Mouse (Mus musculus) testis, adult 2 months (tissue): ENCODE results near the gene Rbfox3. TPM values are rescaled to one million over a fixed set of nuclear protein-coding genes. Genes with fewer than 3 reads are reported as not detected.

Source experiments
- H3K27ac ChIP-seq: fragments of 200-500 bp; 2 replicates; pipeline ENCODE4 v1.5.1; 2012; ENCODE audit warnings: low read depth, low read length; ENCODE audit not compliant: control insufficient read depth, insufficient read depth
- H3K27me3 ChIP-seq: fragments of 200-500 bp; 2 replicates; pipeline ENCODE4 v1.6.1; 2012; ENCODE audit warnings: mild to moderate bottlenecking, low read length, moderate library complexity; ENCODE audit not compliant: control insufficient read depth, insufficient read depth
- H3K36me3 ChIP-seq: fragments of 200-500 bp; 2 replicates; pipeline ENCODE4 v1.6.1; 2012; ENCODE audit warnings: mild to moderate bottlenecking, low read length; ENCODE audit not compliant: control insufficient read depth, insufficient read depth
- H3K4me1 ChIP-seq: fragments of 200-500 bp; 2 replicates; pipeline ENCODE4 v1.6.1; 2012; ENCODE audit warnings: low read length; ENCODE audit not compliant: control insufficient read depth, insufficient read depth
- H3K4me3 ChIP-seq: fragments of 200-500 bp; 2 replicates; pipeline ENCODE4 v1.5.1; 2012; ENCODE audit warnings: low read depth, mild to moderate bottlenecking, low read length, moderate library complexity, mixed read lengths; ENCODE audit not compliant: control insufficient read depth
- CTCF ChIP-seq: fragments of 200-500 bp; IDR thresholded peaks from 2 replicates; pipeline ENCODE4 v1.5.1; 2012; ENCODE audit warnings: low read depth, mild to moderate bottlenecking, inconsistent platforms, low read length, moderate library complexity; ENCODE audit not compliant: control insufficient read depth, insufficient read depth, insufficient replicate concordance
- POLR2A ChIP-seq: fragments of 200-500 bp; IDR thresholded peaks from 2 replicates; pipeline ENCODE4 v1.6.1; 2012; ENCODE audit warnings: low read depth, mild to moderate bottlenecking, inconsistent platforms, low read length, moderate library complexity; ENCODE audit not compliant: control insufficient read depth
- polyA plus RNA-seq: library from polyadenylated mRNA; depleted of rRNA; stranded (reverse); fragments of >200 nt; gene quantifications from 2 replicates; pipeline ENCODE4 v1.2.3, GENCODE M21; 2012; rRNA removed

Gene Rbfox3
- 0.28 and 1.4 TPM in 2 replicates for polyA plus RNA-seq

DNA sequence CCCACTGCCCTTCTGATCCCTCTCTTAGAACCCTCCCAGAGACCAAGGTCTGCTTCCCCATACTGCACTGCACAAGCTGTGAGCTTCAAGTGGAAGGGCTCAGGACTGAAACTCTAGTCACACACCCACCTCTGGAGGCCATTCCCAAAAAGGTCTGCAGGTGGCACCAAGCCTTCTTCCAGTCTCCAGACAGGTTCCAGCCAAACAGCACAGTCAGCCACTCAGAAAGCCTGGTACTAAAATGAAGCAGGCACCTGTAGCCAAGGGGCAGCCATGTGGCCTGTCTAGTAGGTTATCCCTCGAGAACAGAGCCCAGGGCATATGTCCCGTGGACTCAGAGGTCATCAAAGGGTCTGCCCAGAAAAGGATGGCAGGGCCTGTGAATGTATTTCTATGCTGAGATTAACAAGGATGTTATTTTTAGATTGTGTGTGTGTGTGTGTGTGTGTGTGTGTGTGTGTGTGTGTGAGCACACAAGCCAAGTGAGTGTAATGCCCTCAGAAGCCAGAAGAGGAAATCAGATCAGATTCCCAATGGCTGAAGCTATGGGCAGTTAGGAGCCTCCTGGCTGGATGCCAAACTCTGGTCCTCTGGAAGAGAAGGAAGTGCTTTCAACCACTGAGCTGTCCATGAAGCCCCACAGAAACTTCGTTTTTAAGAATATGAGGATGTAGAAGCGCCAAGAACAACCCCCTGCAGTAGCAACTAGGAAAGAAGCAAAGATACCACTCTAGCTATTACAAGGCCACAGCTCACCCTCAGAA lies at the start of gene Rbfox3:
TSS of gene Rbfox3 (minus strand) at position 291 of the 764 bp plus-strand sequence.
- Histone ChIP-seq H3K27ac (no peak within 1 kb of the TSS), H3K4me3 (no peak within 1 kb of the TSS), H3K36me3 (no peaks in the 10 kb centered on the region), H3K27me3 (peaks cover 4% of the 10 kb centered on the region), H3K4me1 (peaks cover 15% of the 10 kb centered on the region)
- TF ChIP-seq CTCF (no peak), POLR2A (no peak)

DNA sequence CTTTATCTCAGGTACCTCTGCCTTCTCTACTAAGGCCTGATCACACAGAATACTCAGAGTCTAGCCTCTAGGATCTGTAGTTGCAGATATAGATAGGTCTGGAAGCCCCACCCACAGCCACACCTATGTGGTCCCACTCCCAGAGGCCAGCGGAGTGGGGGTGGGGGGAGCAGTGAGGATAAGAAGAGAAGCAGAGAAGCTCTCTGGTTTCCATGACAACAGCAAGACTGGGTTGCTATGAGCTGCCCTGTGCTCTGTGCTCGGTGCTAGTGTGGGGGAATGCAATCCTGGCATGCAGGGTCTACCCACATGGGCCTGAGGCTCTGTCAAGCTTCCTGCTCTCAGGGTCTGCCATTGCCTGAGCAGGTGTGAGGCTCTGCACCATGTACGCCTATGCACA lies 49.3 kb upstream of the Rbfox3 start:
- Histone ChIP-seq H3K27me3 (no peaks in the 10 kb centered on the region), H3K4me3 (no peak overlapping the region), H3K27ac (no peak overlapping the region), H3K4me1 (no peaks in the 10 kb centered on the region), H3K36me3 (no peaks in the 10 kb centered on the region)
- TF ChIP-seq POLR2A (no peak), CTCF (no peak)

DNA sequence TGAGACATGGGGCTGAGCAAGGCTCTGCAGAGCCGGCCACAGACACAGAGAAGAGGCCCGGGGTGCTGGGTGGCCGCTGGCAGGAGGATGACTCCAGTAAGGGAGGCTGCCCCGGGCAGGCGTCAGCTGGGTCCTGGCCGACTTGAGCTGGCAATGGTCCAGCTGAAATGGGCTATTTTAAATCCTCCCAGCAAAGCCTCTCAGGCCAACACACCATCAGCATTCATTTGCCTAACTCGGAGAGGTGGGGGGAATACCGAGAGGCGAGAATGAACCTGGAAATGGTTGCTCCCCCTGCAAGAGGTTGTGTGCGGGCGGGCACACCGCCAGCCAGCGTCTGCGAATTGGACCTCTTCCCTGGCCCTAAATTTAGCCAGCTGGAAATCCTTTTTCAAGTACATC lies 45.7 kb upstream of the Rbfox3 start:
- H3K4me1 ChIP-seq, result peaks cover 5% of the 10 kb centered on the region; the same call in 1 of the 2 replicates

DNA sequence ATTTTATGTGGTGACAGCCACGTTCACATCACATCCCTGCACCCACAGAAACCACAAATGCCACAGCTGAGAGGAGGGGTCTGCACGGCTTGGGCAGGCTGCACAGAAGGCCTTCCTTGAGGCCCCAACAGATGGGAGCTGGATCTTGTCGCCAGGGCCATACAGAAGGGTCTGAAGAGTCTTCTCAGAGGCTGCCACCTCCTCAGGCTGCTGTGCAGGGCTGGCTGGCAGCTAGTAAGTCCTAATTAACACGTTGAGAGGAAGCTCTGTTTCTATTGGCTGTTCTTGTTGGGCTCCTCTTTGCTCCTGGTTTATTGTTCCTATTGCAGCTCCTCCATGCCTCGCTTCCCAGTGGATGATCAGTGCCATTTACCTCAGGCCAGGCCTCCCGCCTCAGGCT lies 43.6 kb upstream of the Rbfox3 start:
- Histone ChIP-seq H3K36me3 (no peaks in the 10 kb centered on the region), H3K27ac (no peak overlapping the region), H3K4me3 (no peak overlapping the region), H3K4me1 (peaks cover 5% of the 10 kb centered on the region; the same call in 1 of the 2 replicates), H3K27me3 (no peaks in the 10 kb centered on the region)
- TF ChIP-seq CTCF, result no peak
- no peak for TF ChIP-seq POLR2A

More for the DNA sequence above, 45.7 kb upstream of the Rbfox3 start:
- no peak for TF ChIP-seq POLR2A
- no peak for TF ChIP-seq CTCF
- no peak overlapping the region for H3K4me3 ChIP-seq
- H3K36me3 ChIP-seq, result no peaks in the 10 kb centered on the region
- H3K27me3 ChIP-seq, result no peaks in the 10 kb centered on the region
- no peak overlapping the region for H3K27ac ChIP-seq

DNA sequence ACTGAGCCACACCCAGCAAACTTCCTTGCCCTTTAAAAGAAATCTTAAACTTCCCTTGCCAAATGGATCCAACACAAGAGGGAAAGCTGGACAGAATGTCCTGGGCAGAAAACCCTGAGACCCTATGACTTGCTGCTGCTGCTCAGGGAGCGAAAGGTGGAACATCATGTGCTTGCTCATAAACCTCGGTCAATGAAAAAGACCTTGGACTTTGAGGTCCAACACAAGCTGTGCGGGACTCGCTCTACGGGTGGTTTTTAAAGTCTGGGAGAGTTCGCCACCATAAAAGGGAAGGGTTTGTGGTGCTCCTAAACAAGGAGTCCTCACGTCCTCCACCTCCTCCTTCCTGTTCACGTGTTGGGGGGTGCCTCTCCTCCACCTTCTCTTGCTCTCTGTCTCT lies 34.5 kb upstream of the Rbfox3 start:
- H3K27ac ChIP-seq, result peak overlapping the region; percentile 52; the same call in 1 of the 2 replicates
- no peaks in the 10 kb centered on the region for H3K27me3 ChIP-seq
- no peaks in the 10 kb centered on the region for H3K4me1 ChIP-seq
- no peaks in the 10 kb centered on the region for H3K36me3 ChIP-seq
- TF ChIP-seq POLR2A (no peak), CTCF (no peak)
- no peak overlapping the region for H3K4me3 ChIP-seq

DNA sequence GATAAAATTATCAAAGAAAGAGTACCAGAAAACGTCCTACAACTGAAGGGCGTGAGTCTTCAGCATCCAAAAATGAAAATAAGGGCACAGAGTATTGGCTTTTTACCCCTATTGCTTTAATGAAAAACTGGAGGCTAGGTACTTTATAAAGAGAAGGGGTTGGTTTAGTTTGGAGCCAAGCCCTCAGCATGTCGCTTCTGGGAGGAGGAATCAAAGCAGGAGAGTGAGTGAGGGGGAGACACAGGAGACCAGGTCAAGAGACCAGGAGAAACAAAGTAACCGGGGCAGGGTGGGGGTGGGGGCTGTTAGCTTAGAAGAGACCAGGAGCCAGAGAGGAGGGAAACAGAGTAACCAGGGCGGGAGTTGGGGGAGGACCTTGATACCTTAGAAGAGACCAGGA lies 29.9 kb upstream of the Rbfox3 start:
- no peak overlapping the region for H3K27ac ChIP-seq
- no peaks in the 10 kb centered on the region for H3K36me3 ChIP-seq
- H3K4me1 ChIP-seq, result no peaks in the 10 kb centered on the region
- no peak for TF ChIP-seq CTCF
- no peak for TF ChIP-seq POLR2A
- no peaks in the 10 kb centered on the region for H3K27me3 ChIP-seq
- no peak overlapping the region for H3K4me3 ChIP-seq

DNA sequence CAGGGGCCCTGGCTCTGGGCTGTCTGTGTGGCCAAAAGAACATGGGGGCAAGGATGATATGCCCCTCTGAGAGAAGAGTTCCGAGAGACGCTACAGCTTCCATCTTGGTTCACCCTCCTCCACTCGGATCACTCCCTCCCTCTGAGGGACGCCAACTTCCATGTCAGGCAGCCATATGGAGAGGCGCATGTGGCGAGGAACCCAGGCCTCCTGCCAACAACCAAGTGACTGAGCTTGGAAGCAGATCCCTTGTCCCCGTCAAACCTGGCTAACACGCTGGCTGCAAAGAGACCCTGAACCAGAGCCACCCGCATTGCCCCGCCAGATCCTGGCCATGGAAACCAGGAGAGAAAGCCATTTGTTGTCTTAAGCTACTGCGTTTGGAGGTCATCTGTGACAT lies 29.1 kb upstream of the Rbfox3 start:
- Histone ChIP-seq H3K27ac (no peak overlapping the region), H3K36me3 (no peaks in the 10 kb centered on the region), H3K4me1 (no peaks in the 10 kb centered on the region), H3K4me3 (no peak overlapping the region), H3K27me3 (no peaks in the 10 kb centered on the region)
- no peak for TF ChIP-seq CTCF
- no peak for TF ChIP-seq POLR2A

DNA sequence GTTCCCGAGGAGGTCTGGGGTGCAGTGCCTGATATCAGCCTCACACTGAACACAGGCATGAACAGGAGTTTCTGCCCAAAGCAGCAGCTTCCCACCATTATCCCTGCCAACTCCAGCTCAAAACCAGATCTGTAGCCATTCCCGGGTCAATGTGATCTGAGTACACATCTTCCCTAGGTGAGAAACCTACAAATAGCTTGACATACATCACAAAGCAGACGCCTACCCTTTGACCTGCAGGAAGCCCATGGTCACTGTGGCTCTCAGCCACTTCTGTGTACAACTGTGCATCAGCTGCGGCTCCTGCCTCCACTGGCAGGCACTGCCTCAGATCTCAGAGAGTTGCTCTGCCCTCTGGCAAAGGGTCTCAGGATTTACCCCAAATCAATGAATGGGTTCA lies 28.3 kb upstream of the Rbfox3 start:
- no peak for TF ChIP-seq CTCF
- Histone ChIP-seq H3K4me3 (peak overlapping the region; percentile 24; the same call in 1 of the 2 replicates), H3K27me3 (no peaks in the 10 kb centered on the region), H3K4me1 (no peaks in the 10 kb centered on the region), H3K36me3 (no peaks in the 10 kb centered on the region), H3K27ac (no peak overlapping the region)
